Mouse (Mus musculus): ENCODE measurements around the gene Efcab8. TPM values are rescaled to one million over a fixed set of nuclear protein-coding genes. Genes with fewer than 3 reads are reported as not detected.

Efcab8 gene
- total and polyA plus RNA-seq, 3 experiments, result 0.08 to 0.42 (median 0.39) TPM

DNA sequence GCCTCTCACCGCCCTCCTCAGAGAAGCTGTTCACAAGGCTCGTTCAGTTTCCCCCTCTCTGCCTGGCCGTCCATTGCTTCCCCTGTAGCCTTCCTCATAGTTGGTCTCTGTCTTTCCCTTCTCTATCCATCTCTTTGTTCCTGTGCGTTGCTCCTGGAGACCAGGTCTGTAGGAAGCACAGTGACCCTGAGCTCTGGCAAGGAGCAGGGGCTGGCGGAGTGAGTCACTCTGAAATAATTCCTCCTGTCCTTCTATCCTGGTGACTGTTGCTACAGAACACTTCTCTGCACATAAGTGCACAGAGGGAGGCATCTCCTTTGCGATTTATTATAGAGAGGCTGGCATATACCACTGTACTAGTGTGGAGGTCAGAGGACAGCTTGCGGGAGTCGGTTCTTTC lies 28.4 kb downstream of the Efcab8 start:
- no peaks in the 10 kb centered on the region for H3K9me3 ChIP-seq (replicated peaks; ENCODE audit: low read length)
- H3K27me3 ChIP-seq (replicated peaks), result peaks cover 64% of the 10 kb centered on the region
- H3K4me3 ChIP-seq (replicated peaks in 1 of 3; ENCODE audit: low read depth in 2 of 3, low read length in 2 of 3, poor library complexity in 1 of 3), result no peak overlapping the region
- no peak for DNase-seq (ENCODE audit: extremely low read depth)
- in situ Hi-C loops (cut with MboI; ENCODE audit: low pct_ligation_motif_present, low pct_unique_long_range_greater_than_20kb, low sequenced_read_pairs) (no loop called here), dilution Hi-C loops (cut with MboI; ENCODE audit: extremely low pct_ligation_motif_present, extremely low pct_unique_long_range_greater_than_20kb, low sequenced_read_pairs) (no loop called here)
- H3K36me3 ChIP-seq (replicated peaks in 1 of 2; ENCODE audit: control insufficient read depth in 1 of 2, insufficient read depth in 1 of 2, low read length in 1 of 2), result no peaks in the 10 kb centered on the region
- no peak overlapping the region for H3K4me2 ChIP-seq (ENCODE audit: insufficient read depth, low read depth, poor library complexity, severe bottlenecking)
- TF ChIP-seq BHLHE40 (IDR thresholded peaks at IDR 0.05; ENCODE audit: low read depth, low read length) (no peak), ZKSCAN1 (IDR thresholded peaks at IDR 0.05; ENCODE audit: borderline replicate concordance, low read depth, low read length) (no peak), TCF12 (IDR thresholded peaks at IDR 0.05; ENCODE audit: low read depth, low read length) (no peak), POLR2AphosphoS2 (IDR thresholded peaks at IDR 0.05; ENCODE audit: low read depth, low read length) (no peak), RAD21 (IDR thresholded peaks at IDR 0.05; ENCODE audit: low read depth, low read length) (no peak), TBP (conservative IDR thresholded peaks at IDR 0.05; ENCODE audit: low read depth, low read length) (no peak), MAZ (IDR thresholded peaks at IDR 0.05; ENCODE audit: low read depth, low read length) (no peak), CHD2 (IDR thresholded peaks at IDR 0.05; ENCODE audit: low read length) (no peak), USF1 (IDR thresholded peaks at IDR 0.05; ENCODE audit: low read depth, low read length) (no peak)
- no peak overlapping the region for H3K27ac ChIP-seq (ENCODE audit: insufficient read depth, low read depth)
- no peaks in the 10 kb centered on the region for H3K79me2 ChIP-seq (replicated peaks; ENCODE audit: control insufficient read depth, extremely low read depth, insufficient read depth, poor library complexity, severe bottlenecking)
- H3K4me1 ChIP-seq (ENCODE audit: control insufficient read depth in 1 of 2, insufficient read depth in 2 of 2), result no peaks in the 10 kb centered on the region
- H3K9ac ChIP-seq (ENCODE audit: insufficient read depth, low read depth), result no peak overlapping the region

DNA sequence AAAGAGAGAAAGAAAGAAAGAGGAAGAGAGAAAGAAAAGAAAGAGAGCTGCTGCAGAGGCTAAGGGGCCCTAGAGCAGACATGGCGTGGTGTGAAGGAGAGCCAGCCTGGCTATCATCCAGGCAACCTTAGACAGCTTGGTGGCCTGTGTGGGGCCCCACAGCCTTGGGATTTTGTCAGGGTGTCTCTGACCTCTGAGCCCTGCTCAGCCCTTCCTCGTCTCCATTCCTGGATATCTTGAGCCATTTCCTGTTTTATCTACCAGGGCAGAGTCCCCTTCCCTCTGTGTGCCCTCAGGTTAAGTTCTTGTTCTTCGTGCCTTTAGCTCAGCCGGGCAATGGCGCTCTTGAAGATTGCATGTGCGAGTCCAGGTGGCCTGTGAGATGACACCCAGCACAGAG lies 29.1 kb downstream of the Efcab8 start:
- DNase-seq (ENCODE audit: extremely low read depth), result no peak

More for the DNA sequence above, 29.1 kb downstream of the Efcab8 start:
- TF ChIP-seq EP300 (IDR thresholded peaks at IDR 0.05; ENCODE audit: low read length) (no peak), MAFK (IDR thresholded peaks at IDR 0.05; ENCODE audit: insufficient replicate concordance, low read length) (no peak), POLR2A (IDR thresholded peaks at IDR 0.05; ENCODE audit: low read depth, low read length) (no peak), MXI1 (IDR thresholded peaks at IDR 0.05; ENCODE audit: low read depth, low read length) (no peak), PAX5 (IDR thresholded peaks at IDR 0.05; ENCODE audit: low read length) (no peak), UBTF (IDR thresholded peaks at IDR 0.05; ENCODE audit: low read depth, low read length) (no peak), JUND (conservative IDR thresholded peaks at IDR 0.05; ENCODE audit: low read depth, low read length) (no peak), JUN (IDR thresholded peaks at IDR 0.05; ENCODE audit: insufficient read depth, low read depth, low read length) (no peak), TBP (conservative IDR thresholded peaks at IDR 0.05; ENCODE audit: low read depth, low read length) (no peak), ZNF384 (IDR thresholded peaks at IDR 0.05; ENCODE audit: low read depth, low read length) (no peak), GABPA (IDR thresholded peaks at IDR 0.05; ENCODE audit: insufficient replicate concordance, low read depth, low read length) (no peak), SIN3A (IDR thresholded peaks at IDR 0.05; ENCODE audit: low read length) (no peak), IRF4 (IDR thresholded peaks at IDR 0.05; ENCODE audit: low read depth, low read length) (no peak), USF2 (conservative IDR thresholded peaks at IDR 0.05; ENCODE audit: low read depth, low read length) (no peak), MYC (IDR thresholded peaks at IDR 0.05; ENCODE audit: low read depth, low read length) (no peak), ELF1 (IDR thresholded peaks at IDR 0.05; ENCODE audit: low read depth, low read length) (no peak), MEF2A (IDR thresholded peaks at IDR 0.05; ENCODE audit: borderline replicate concordance, low read depth, low read length) (no peak), MAZ (IDR thresholded peaks at IDR 0.05; ENCODE audit: low read depth, low read length) (no peak), KAT2A (IDR thresholded peaks at IDR 0.05; ENCODE audit: insufficient replicate concordance, low read length) (no peak)
- no peak overlapping the region for H3K9ac ChIP-seq (ENCODE audit: insufficient read depth, low read depth)
- peaks cover 66% of the 10 kb centered on the region for H3K27me3 ChIP-seq (replicated peaks)
- no peaks in the 10 kb centered on the region for H3K9me3 ChIP-seq (replicated peaks; ENCODE audit: low read length)
- no peak overlapping the region for H3K4me3 ChIP-seq (replicated peaks in 1 of 3; ENCODE audit: low read depth in 2 of 3, low read length in 2 of 3, poor library complexity in 1 of 3)
- no peak overlapping the region for H3K27ac ChIP-seq (ENCODE audit: insufficient read depth, low read depth)
- dilution Hi-C loops (cut with MboI; ENCODE audit: extremely low pct_ligation_motif_present, extremely low pct_unique_long_range_greater_than_20kb, low sequenced_read_pairs), result no loop called here
- H3K4me1 ChIP-seq (ENCODE audit: control insufficient read depth in 1 of 2, insufficient read depth in 2 of 2), result no peaks in the 10 kb centered on the region
- no peaks in the 10 kb centered on the region for H3K36me3 ChIP-seq (replicated peaks in 1 of 2; ENCODE audit: control insufficient read depth in 1 of 2, insufficient read depth in 1 of 2, low read length in 1 of 2)
- no peaks in the 10 kb centered on the region for H3K79me2 ChIP-seq (replicated peaks; ENCODE audit: control insufficient read depth, extremely low read depth, insufficient read depth, poor library complexity, severe bottlenecking)
- no peak overlapping the region for H3K4me2 ChIP-seq (ENCODE audit: insufficient read depth, low read depth, poor library complexity, severe bottlenecking)
- in situ Hi-C loops (cut with MboI; ENCODE audit: low pct_ligation_motif_present, low pct_unique_long_range_greater_than_20kb, low sequenced_read_pairs), result no loop called here

Measured in CH12.LX (cell line).